Mouse (Mus musculus) cerebellum, adult 9-11 months (tissue): ENCODE data around the gene Gm20388.
"Not testable (repeated sequence)": the region's sequence is repeated elsewhere in the genome, so short reads cannot be mapped to it uniquely, and the experiment has no call there.

Experiments
- DNase-seq: peaks from one replicate; pipeline ENCODE4 v3.0.0; 2022

Gene Gm20388

DNA sequence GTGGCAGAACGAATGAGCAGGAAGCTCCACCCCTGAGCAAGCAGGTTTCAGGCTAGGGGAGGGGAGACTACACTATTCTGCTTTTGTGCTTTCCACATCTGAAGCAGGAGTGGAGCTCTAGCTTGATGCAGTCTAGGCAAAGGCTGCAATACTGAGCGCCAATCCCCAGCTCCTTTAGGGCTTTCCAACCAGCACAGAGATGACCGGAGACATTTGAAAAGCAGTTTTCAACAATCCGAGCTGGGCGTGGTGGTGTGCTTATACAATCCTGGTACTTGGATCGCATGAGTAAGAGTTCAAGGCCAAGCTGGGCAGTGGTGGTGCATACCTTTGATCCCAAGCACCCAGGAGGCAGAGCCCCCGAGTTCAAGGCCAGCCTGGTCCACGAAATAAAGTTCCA lies 3281.3 kb downstream of the Gm20388 start:
- DNase-seq: no peak

DNA sequence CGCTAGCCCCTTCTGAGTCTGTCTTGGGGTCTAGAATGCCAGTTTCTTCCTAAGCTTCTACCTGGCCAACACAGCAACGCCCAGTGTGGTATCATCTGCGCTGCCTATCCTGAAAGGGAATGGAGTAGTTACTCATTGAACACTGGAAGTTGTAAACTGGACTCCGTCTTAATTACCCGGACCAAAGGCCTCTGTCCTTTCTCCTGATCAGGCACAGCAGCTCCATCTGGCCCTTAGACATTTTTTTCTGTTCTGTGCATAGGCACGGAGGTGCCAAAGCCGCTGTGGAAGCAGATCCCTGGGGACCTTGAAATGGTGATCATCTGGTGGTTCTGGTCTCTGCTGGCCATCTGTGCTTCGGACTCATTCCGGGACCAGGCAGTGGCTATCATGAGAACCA lies 3283.1 kb downstream of the Gm20388 start:
- no peak for DNase-seq

DNA sequence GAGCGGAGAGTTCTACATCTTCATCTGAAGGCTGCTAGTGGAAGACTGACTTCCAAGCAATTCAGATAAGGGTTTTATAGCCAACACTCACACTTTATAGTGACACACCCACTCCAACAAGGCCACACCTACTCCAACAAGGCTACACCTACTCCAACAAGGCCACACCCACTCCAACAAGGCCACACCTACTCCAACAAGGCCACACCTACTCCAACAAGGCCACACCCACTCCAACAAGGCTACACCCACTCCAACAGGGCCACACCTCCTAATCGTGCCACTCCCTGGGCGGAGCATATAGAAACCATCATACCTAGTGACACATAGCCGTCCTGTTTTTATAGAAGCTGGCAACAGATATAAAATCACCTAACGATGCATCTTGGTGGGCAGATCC lies 3286.4 kb downstream of the Gm20388 start:
- DNase-seq: not testable (repeated sequence)

DNA sequence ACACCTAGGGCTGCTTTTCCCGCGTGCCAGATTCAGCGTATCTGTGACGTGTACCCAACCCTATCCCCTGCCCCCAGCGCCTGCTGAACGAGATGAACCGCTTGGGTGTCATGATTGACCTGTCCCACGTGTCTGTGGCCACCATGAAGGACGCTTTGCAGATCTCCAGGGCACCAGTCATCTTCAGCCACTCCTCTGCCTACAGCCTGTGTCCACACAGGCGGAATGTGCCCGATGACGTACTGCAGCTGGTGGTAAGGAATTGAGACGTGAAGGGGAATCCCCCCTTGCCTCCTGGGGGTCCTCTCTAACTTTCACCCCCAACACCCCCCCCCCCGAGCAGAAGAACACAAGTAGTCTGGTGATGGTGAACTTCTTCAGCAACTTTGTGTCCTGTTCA lies 3289.2 kb downstream of the Gm20388 start:
- DNase-seq: no peak

DNA sequence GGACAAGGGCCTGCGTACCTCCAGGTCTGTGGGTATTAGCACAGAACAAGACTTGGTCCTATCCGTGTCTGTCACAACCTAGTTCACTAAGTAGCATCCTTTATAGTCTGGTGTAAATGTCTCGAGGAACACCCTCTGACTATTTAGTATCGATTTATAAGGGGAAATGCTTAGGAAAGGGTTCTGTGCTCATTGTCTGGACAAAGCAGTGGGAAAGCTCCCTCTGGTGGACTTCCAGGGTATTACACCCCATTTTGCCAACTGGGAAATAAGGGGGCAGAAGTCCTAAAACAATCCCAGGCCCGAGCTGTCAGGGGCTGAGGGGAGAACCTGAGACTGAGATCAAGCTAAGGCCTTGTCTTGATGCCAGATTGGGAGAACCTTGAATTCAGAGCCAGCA lies 3291.6 kb downstream of the Gm20388 start:
- peak; percentile 52 for DNase-seq

DNA sequence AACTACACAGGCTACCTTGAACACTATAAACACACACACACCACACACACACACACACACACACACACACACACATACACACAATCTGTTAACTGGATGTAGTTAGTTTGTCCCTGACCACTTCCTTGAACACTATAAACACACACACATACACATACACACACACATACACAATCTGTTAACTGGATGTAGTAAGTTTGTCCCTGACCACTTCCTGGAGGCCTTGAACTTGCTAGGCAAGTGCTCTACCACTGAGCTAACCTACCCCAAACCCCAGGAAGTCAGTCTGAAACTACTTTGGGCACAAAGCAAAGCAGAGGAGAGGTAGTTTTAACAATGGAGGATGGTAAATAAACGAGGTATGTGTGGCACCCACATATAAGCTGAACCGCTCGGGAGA lies 3292.9 kb downstream of the Gm20388 start:
- DNase-seq: no peak

DNA sequence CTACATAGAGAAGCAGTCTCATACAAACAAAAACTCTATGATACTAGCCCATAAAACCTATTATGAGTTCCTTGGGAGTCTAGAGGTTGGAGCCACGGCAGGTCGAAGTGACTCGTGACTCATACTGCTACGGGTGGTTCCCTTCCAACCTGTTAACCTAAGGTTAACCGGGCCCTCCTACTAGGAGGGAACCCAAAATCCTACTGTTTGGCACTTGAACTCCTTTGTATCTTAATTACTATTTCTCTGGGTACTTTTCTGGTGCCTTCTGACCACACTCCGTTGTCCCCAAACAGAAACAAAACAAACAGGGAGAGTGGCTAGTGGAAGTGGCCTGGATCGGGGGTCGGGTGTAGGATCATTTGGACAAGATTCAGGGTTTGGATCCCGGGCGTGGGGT lies 3301.2 kb downstream of the Gm20388 start:
- DNase-seq: no peak

DNA sequence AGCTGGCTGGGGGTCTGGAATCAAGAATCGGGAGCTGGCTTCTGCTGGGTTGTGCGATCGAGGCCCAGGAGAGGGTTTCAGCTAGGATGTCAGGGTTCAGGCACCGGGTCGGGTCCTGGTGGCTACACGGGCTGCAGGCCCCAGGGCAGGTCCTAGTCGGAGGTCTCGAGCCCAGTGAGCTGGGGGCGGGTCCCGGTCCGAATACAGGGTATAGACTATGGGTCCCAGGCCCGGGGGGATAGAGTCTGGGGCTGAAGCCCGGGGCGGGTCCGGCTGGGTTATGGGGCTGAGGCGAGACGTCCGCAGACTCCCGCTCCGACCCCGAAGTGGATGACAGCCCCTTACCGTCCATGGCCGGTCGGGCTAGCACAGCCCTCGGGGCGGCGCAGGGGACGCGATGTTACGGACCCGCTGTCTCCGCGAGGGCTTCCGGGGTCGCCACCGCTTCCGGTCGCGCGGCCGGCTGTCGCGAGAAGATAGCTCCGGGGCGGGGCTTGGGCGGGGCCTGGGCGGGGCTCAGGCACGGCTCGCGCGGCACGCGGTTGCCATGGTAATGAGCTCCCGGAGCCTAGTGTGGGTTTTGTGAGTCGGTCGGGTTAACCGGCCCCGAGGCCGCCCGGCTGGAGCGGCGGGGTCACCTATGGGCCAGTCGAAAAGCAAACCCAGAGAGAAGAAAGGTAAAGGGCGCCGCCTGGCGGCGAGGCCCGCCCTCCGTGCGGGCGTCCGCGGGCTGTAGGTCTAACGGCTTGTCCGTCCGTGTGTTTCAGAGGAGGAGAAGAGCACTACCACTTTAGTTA lies 3301.9 kb downstream of the Gm20388 start, which contains the start of the genes Chmp1a and Spata33:
TSS of gene Chmp1a (minus strand) at position 443 of the 797 bp plus-strand sequence.
TSS of gene Spata33 (plus strand) at position 512 of the 797 bp plus-strand sequence.
- peak; percentile 90 for DNase-seq

DNA sequence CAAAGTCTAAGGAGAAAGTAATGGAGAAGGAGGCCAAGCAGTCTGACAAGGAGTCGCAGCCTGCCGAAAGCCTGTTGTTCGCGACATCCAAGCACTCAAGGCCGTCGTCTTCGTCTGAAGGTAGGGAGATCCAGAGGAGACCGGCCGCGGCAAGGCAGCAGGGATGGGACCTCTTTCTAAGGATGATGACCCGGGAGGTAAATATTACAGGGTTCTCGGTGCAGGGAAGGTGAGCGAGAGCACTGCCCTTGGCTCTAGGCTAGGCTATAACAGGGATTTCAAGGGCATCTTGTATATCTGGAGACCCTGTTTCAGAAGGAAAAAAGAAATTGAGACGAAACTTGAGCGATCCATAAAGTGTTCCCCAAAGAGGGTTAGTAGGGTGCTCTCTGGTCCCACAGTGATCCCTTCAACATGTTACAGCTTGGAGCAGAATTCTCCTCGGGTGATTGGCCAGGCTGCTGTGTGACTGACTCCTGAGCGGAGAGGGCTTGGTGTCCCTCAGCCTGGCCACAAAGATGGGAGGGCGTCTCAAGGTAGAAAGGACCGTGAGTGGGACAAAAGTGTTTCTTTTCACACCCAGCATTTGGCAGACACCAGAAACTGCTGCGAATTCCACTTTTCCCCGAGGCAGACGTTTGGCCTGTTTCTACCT lies 3302.6 kb downstream of the Gm20388 start:
- no peak for DNase-seq

DNA sequence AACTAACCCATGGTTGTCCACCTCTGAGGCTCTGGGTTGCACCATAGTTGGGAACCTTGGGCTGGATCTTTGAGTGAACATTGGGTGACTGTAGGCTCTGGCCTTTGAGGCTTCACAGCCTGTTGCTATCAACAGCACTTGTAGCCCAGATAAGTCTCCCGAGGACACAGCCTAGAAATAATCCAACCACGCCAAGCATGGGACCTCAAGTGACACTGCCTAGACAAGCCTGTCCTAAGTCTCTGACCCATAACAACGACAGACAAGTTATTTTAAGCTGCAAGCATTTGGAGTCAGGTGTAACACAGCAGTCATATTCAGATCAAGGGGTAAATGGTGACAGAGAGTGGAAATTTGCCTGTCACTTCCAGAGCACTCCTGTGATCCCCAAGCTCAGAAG lies 3304.8 kb downstream of the Gm20388 start:
- DNase-seq: no peak

DNA sequence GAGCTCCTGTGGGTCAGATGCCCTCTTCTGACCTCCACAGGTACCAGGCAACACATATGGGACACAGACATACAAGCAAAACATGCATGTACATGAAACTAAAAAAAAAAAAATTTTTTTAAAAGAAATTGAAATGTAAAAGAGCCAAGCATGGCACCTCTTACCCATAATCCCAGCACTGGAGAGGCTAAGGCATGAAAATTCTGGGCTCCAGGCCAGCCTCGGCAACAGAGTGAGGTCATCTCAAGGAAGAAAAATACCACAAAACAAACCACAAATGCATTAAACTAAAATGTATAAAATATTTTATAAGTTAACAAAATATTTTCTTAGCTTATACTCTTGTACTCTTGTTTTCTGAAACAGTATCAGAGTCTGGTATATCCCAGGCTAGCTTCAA lies 3310.3 kb downstream of the Gm20388 start:
- DNase-seq: no peak

DNA sequence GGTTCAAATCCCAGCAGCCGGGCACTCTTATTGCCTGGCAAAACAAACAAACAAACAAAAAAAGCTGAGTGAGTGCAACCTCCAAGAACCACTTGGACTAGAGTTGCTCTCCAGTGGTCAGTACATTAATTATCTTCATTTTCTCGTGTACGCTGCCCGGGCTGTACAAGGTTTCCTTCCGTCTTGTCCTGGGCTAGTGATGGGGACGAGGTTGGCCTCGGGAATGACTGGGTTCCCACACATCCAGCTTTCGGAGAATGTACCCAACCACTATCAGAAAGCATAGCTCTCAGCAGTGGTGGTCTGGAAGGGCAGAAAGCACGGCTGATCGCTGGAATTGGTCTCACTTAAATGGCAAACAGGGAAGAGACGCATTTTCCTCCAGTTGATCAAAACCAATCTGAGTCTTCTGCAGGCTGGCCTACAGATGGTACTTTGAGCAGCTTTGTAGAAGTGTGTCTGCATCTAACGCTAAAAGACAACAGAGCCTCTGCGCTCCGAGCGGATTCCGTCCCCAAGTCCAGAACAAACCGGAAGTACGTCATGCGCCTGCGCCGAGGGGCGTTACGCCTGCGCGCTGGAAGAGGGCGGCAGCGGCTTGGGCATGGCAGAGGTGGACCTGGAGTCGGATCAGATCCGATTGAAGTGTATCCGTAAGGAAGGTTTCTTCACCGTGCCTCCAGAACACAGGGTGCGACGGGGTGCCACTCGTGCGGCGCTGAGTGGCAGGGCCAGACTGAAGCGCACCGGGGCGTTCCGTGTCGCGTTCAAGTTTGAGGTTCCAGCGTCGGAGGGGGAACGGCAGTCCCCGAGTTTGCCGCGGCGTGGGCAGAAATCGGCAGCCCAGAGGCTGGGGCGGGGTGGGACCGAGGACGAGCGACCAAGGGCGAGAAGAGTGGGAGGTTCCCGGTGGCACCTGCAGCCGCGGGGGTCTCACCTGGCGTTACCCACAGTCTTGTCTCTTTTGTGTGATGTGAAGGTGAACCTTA lies 3313.9 kb downstream of the Gm20388 start, which contains the start of gene Cdk10:
TSS of gene Cdk10 (plus strand) at position 565 of the 989 bp plus-strand sequence.
- DNase-seq: peak; percentile 92

DNA sequence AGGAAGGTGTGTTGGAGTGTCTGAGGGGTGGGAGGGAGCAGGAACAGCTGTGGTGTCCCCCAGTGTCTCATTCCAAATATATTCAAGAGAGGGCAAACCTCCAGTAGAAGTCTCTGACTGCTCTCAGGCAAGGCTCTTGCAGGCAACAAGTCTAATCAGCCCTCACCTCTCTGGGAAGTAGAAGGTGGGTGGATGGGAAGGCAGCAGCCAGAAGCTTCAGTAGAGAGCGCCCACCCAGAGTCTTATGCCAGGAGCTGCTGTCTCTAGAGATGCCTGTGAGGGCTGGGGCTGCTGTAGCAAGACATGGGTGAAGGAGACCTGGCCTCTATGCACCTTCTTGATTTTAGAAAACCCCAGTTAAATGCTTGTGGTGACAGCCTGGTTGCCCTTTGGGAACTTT lies 3317.8 kb downstream of the Gm20388 start:
- no peak for DNase-seq

DNA sequence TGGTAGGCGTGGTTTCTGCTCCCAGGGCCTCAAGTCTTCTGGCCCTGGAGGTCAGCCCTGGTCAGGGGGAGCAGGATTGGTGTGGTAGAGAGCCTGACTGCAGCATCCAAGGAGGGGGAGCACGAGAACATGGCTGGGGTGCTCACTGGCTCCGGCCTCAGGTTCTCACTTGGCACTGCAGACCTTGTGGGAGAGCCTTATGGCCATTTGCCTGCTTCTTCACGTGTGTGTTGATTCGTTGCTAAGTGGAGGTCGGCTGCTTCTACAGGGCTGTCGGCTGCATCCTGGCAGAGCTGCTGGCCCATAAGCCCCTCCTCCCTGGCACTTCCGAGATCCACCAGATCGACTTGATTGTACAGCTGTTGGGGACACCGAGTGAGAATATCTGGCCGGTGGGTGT lies 3319.7 kb downstream of the Gm20388 start:
- not testable (repeated sequence) for DNase-seq

DNA sequence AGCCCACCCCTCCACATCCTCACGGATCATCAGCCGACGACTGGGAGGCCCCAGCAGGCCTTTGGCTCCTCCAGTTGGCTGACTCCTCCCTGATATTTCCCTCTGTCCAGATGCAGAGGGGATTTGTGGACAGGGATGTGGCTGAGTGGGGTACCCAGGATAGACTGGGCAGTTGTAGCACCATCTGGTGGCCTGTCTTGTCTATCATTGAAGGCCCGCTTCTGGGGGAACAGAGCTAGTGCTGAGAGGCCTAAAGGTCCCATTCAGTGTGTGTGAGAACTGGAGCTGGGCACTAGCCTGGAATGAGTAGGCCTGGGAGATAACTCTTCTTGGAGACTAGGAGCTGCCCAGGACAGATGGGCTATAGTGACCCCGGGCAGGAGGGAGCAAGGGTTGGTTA lies 3321.1 kb downstream of the Gm20388 start:
- DNase-seq: no peak

DNA sequence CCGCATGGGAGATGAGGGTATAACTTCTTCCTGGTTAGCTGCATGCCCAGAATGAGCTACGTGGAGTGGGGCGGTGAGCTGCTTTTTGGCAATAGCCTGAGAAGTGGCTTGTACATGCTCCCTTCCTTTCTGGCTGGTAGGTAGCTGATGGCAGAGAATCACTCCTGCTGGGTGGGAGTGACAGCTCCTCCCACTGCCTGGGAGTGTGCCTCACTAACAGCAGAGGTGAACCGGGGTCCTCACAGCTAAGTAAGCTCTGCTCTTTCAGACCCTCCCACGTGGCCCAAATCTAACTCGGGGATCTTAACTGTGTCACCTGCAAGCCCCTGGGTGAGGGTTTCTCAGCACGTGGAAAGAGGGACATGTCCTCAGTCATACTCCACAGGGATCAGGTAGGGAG lies 3321.9 kb downstream of the Gm20388 start:
- no peak for DNase-seq

DNA sequence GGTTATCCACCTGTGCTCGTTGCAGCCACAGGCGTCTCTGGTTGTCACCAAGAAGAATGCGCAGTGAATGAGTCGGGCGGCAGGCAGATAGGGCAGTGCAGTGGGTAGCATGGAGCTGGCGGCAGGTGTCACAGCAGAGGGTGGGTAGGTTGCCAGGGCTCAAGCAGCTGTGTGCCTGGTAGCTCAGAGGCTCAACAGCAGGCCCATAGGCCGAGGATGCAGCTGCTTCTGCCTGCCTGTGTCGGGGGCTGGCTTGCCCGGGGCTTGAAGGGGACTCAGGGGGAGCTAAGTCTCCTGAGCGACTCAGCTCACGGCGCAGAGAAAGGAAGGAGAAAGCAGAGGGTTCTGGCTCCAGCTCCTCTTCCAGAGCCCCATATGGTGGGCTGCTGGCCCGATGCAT lies 3322.7 kb downstream of the Gm20388 start:
- no peak for DNase-seq

DNA sequence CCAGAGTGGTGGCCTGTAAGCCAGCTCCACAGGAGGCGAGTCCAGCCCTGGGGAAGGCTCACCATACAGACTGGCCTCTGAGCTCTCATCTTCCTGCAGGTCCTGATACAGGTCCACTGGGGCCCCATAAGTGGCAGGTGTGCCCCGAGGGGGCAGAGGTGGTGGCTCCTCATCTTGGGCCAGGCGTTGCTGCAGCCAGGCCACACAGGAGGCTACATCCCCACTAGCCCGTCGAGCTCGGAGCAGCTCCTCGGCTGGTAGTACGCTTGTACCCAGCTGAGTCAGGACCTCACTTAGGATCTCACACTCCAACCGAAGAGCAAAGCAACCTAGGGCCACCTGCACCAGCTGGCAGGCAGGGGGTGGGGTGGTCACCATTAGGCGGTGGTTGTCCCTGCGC lies 3323.1 kb downstream of the Gm20388 start:
- no peak for DNase-seq

DNA sequence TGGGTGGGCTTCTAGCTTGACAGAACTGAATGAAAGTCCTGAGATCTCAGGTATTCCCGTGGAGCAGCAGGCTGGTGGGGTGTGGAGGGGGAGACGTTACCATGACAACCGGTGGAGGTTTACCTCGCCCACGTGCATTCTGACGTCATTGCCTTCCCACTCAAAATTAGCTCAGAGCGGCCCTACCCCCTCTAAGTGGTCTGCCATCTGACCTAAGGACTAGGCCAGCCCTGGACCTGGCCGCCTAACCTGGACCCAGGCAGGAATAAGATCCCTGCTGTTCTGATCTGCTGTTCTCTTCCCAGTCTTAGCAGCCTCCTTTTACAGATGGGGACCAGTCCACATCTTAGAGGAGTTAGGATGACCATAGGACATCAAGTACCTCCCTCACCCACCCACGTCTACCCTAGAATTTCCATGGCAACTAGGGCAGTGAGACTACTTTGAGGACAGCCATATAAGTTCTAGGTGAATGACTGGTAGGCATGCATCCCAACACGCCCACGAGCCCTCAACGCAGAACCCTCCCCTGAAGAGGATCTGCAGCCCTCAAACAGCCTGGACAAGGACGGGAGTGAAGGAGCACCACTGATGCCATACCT lies 3324.4 kb downstream of the Gm20388 start:
- peak; percentile 74 for DNase-seq

DNA sequence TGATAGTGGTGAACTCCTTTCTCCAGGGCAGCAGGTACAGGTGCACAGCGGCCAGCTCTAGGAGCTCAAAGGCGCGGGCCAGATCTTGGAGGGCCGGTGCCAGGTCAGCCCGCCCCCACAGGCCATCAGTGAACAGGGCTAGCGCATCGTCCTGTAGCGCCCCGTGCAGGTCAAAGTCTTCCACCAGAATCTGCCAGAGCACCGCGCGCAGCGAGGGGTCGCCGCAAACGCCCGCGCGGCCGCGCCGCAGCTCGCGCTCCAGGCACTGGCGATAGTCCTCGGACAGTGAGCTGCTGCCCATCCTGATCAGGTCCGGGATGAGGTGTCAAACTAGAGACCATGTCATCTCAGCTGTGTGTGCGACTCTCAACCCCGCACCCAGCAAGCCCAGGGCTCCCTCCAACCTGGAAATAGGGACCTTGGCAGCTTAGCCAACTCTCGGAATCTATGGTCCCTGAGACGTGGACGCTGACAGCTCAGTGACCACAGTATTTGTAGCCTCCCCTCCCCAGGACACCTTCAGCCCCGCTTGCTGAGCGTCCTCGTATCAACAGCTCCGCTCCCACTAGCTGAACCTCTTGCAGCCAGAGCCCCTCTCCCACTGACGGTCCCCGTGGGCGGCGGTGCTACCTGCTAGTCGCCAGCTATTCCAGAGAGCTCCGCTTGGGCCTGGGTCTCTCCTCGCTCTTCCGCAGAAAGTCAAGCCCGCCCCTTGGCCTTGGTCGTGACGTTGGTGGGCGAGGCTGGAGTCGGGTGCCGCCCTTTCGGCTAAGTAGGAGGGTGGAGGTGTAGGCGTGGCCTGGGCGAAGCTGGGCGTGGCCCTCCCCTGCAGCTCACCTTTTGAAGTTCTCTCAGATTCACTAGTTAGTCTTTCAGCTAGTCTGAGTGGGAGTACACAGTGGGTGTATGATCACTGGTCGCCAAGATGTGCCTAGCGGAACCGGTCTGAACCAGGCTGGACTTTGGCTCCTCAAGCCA lies 3325.2 kb downstream of the Gm20388 start, which contains the start of gene Spata2l:
TSS of gene Spata2l (minus strand) at position 714 of the 978 bp plus-strand sequence.
- peak; percentile 87 for DNase-seq

DNA sequence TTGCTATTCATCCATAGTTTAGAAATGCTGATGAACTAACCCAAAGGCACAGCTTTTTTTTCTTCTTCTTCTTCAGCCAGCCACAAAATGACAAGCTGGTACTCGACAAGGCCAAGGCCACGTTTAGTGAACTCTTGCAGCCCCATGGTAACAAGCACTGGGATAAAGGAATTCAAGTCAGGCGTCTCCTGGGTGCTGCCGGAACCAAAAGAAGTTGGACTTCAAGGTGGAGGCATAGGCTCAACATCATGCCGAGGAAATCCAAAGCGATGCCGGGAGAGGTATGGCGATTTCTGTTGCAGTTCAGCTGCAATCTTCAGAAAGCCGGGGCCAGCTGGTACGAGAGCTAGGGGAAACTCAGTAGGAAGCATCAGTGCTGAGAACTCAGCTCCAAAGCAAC lies 3328.8 kb downstream of the Gm20388 start:
- DNase-seq: no peak
